Mouse (Mus musculus): Measurements from ENCODE around the gene Shank2. TPM values are rescaled to one million over a fixed set of nuclear protein-coding genes. Genes with fewer than 3 reads are reported as not detected.

The Shank2 gene
- total and polyA plus RNA-seq, 3 experiments: not detected

GRCm38 (mm10) chr7:143977491-143977830 lies 24.3 kb upstream of the Shank2 start:
- Histone ChIP-seq H3K4me3 (replicated peaks in 1 of 3; ENCODE audit: low read depth in 2 of 3, low read length in 2 of 3, poor library complexity in 1 of 3) (no peak overlapping the region), H3K79me2 (replicated peaks; ENCODE audit: control insufficient read depth, extremely low read depth, insufficient read depth, poor library complexity, severe bottlenecking) (no peaks in the 10 kb centered on the region), H3K4me1 (ENCODE audit: control insufficient read depth in 1 of 2, insufficient read depth in 2 of 2) (no peaks in the 10 kb centered on the region), H3K27me3 (replicated peaks) (peaks cover 97% of the 10 kb centered on the region), H3K36me3 (replicated peaks in 1 of 2; ENCODE audit: control insufficient read depth in 1 of 2, insufficient read depth in 1 of 2, low read length in 1 of 2) (no peaks in the 10 kb centered on the region), H3K9ac (ENCODE audit: insufficient read depth, low read depth) (no peak overlapping the region), H3K4me2 (ENCODE audit: insufficient read depth, low read depth, poor library complexity, severe bottlenecking) (no peak overlapping the region), H3K9me3 (replicated peaks; ENCODE audit: low read length) (no peaks in the 10 kb centered on the region), H3K27ac (ENCODE audit: insufficient read depth, low read depth) (no peak overlapping the region)
- no peak for DNase-seq (ENCODE audit: extremely low read depth)
- TF ChIP-seq NELFE (IDR thresholded peaks at IDR 0.05; ENCODE audit: low read depth, low read length) (no peak), BHLHE40 (IDR thresholded peaks at IDR 0.05; ENCODE audit: low read depth, low read length) (no peak), E2F4 (IDR thresholded peaks at IDR 0.05; ENCODE audit: insufficient replicate concordance, low read depth, low read length) (no peak), GABPA (IDR thresholded peaks at IDR 0.05; ENCODE audit: insufficient replicate concordance, low read depth, low read length) (no peak), TCF12 (IDR thresholded peaks at IDR 0.05; ENCODE audit: low read depth, low read length) (no peak), MYC (IDR thresholded peaks at IDR 0.05; ENCODE audit: low read depth, low read length) (no peak), POLR2A (IDR thresholded peaks at IDR 0.05; ENCODE audit: low read depth, low read length) (no peak), SMC3 (IDR thresholded peaks at IDR 0.05; ENCODE audit: low read depth, low read length) (no peak), CHD2 (IDR thresholded peaks at IDR 0.05; ENCODE audit: low read length) (no peak), POLR2AphosphoS2 (IDR thresholded peaks at IDR 0.05; ENCODE audit: low read depth, low read length) (no peak), SIN3A (IDR thresholded peaks at IDR 0.05; ENCODE audit: low read length) (no peak), MXI1 (IDR thresholded peaks at IDR 0.05; ENCODE audit: low read depth, low read length) (no peak), ZC3H11A (IDR thresholded peaks at IDR 0.05; ENCODE audit: low read depth, low read length) (no peak), CTCF (conservative IDR thresholded peaks at IDR 0.05 in 1 of 2, IDR thresholded peaks at IDR 0.05 in 1 of 2; ENCODE audit: low read depth in 2 of 2, low read length in 2 of 2) (no peak), ZKSCAN1 (IDR thresholded peaks at IDR 0.05; ENCODE audit: borderline replicate concordance, low read depth, low read length) (no peak), MEF2A (IDR thresholded peaks at IDR 0.05; ENCODE audit: borderline replicate concordance, low read depth, low read length) (no peak), ZNF384 (IDR thresholded peaks at IDR 0.05; ENCODE audit: low read depth, low read length) (no peak), USF2 (conservative IDR thresholded peaks at IDR 0.05; ENCODE audit: low read depth, low read length) (no peak), TBP (conservative IDR thresholded peaks at IDR 0.05; ENCODE audit: low read depth, low read length) (no peak)
- dilution Hi-C loops (cut with MboI; ENCODE audit: extremely low pct_ligation_motif_present, extremely low pct_unique_long_range_greater_than_20kb, low sequenced_read_pairs) (no loop called here), in situ Hi-C loops (cut with MboI; ENCODE audit: low pct_ligation_motif_present, low pct_unique_long_range_greater_than_20kb, low sequenced_read_pairs) (no loop called here)

- no peaks in the 10 kb centered on the region for H3K36me3 ChIP-seq (replicated peaks in 1 of 2; ENCODE audit: control insufficient read depth in 1 of 2, insufficient read depth in 1 of 2, low read length in 1 of 2)
- in situ Hi-C loops (cut with MboI; ENCODE audit: low pct_ligation_motif_present, low pct_unique_long_range_greater_than_20kb, low sequenced_read_pairs) (no loop called here), dilution Hi-C loops (cut with MboI; ENCODE audit: extremely low pct_ligation_motif_present, extremely low pct_unique_long_range_greater_than_20kb, low sequenced_read_pairs) (no loop called here)
- H3K4me3 ChIP-seq (replicated peaks in 1 of 3; ENCODE audit: low read depth in 2 of 3, low read length in 2 of 3, poor library complexity in 1 of 3): no peak overlapping the region
- no peaks in the 10 kb centered on the region for H3K79me2 ChIP-seq (replicated peaks; ENCODE audit: control insufficient read depth, extremely low read depth, insufficient read depth, poor library complexity, severe bottlenecking)
- TF ChIP-seq ETS1 (conservative IDR thresholded peaks at IDR 0.05; ENCODE audit: low read depth, low read length) (no peak), ZKSCAN1 (IDR thresholded peaks at IDR 0.05; ENCODE audit: borderline replicate concordance, low read depth, low read length) (no peak), JUN (IDR thresholded peaks at IDR 0.05; ENCODE audit: insufficient read depth, low read depth, low read length) (no peak), GABPA (IDR thresholded peaks at IDR 0.05; ENCODE audit: insufficient replicate concordance, low read depth, low read length) (no peak), CTCF (conservative IDR thresholded peaks at IDR 0.05 in 1 of 2, IDR thresholded peaks at IDR 0.05 in 1 of 2; ENCODE audit: low read depth in 2 of 2, low read length in 2 of 2) (no peak), IRF4 (IDR thresholded peaks at IDR 0.05; ENCODE audit: low read depth, low read length) (no peak), CHD1 (IDR thresholded peaks at IDR 0.05; ENCODE audit: low read depth, low read length) (no peak), TBP (conservative IDR thresholded peaks at IDR 0.05; ENCODE audit: low read depth, low read length) (no peak), KAT2A (IDR thresholded peaks at IDR 0.05; ENCODE audit: insufficient replicate concordance, low read length) (no peak), EP300 (IDR thresholded peaks at IDR 0.05; ENCODE audit: low read length) (no peak), POLR2AphosphoS2 (IDR thresholded peaks at IDR 0.05; ENCODE audit: low read depth, low read length) (no peak), MAX (IDR thresholded peaks at IDR 0.05; ENCODE audit: low read length) (no peak), RAD21 (IDR thresholded peaks at IDR 0.05; ENCODE audit: low read depth, low read length) (no peak), BHLHE40 (IDR thresholded peaks at IDR 0.05; ENCODE audit: low read depth, low read length) (no peak), POLR2A (IDR thresholded peaks at IDR 0.05; ENCODE audit: low read depth, low read length) (no peak)
- no peaks in the 10 kb centered on the region for H3K4me1 ChIP-seq (ENCODE audit: control insufficient read depth in 1 of 2, insufficient read depth in 2 of 2)
- no peak for DNase-seq (ENCODE audit: extremely low read depth)
- no peak overlapping the region; the same call in 1 of the 2 replicates for H3K4me2 ChIP-seq (ENCODE audit: insufficient read depth, low read depth, poor library complexity, severe bottlenecking)
- H3K9me3 ChIP-seq (replicated peaks; ENCODE audit: low read length): no peaks in the 10 kb centered on the region
- H3K27me3 ChIP-seq (replicated peaks): peaks cover 98% of the 10 kb centered on the region
- H3K27ac ChIP-seq (ENCODE audit: insufficient read depth, low read depth): no peak overlapping the region
- no peak overlapping the region for H3K9ac ChIP-seq (ENCODE audit: insufficient read depth, low read depth)
Measured at GRCm38 (mm10) chr7:143977831-143978682, 23.7 kb upstream of the Shank2 start.
